Mouse (Mus musculus) liver, adult 2 months (tissue): ENCODE data around the gene Wrnip1.

Experiments used
- CTCF ChIP-seq: fragments of 200-500 bp; IDR thresholded peaks from 2 replicates; pipeline ENCODE4 v1.5.1; 2011; ENCODE audit warnings: low read depth, low read length, control low read depth
- POLR2A ChIP-seq: fragments of 200-500 bp; IDR thresholded peaks from 2 replicates; pipeline ENCODE4 v1.6.1; 2011; ENCODE audit warnings: low read length, control low read depth; ENCODE audit not compliant: insufficient read depth; ENCODE audit errors: extremely low read depth

- TF ChIP-seq CTCF, result no peak
- no peak for TF ChIP-seq POLR2A
Measured at GRCm38 (mm10) chr13:32849092-32849491, 47.3 kb downstream of the Wrnip1 start.
